Mouse (Mus musculus) liver, embryonic 11.5 days (tissue): Measurements from ENCODE around the gene Zfp689. TPM values are rescaled to one million over a fixed set of nuclear protein-coding genes. Genes with fewer than 3 reads are reported as not detected.
"Not testable (repeated sequence)": the region's sequence is repeated elsewhere in the genome, so short reads cannot be mapped to it uniquely, and the experiment has no call there.

Source experiments
- ATAC-seq: fragments of 200-750 bp; cut with Nextera tagmentation; replicated peaks from 2 replicates; pipeline ENCODE4 v1.8.0; 2017; ENCODE audit warnings: moderate number of reproducible peaks, mild to moderate bottlenecking, moderate TSS enrichment, moderate library complexity; ENCODE audit not compliant: low FRiP score
- DNase-seq: peaks from one replicate; pipeline ENCODE4 v3.0.0-alpha.2; 2017; ENCODE audit warnings: low spot score
- H3K27ac ChIP-seq: fragments of 300-500 bp; sonication (generic); 2 replicates; pipeline ENCODE4 v1.5.1; 2014; ENCODE audit warnings: mild to moderate bottlenecking, low read depth, low read length, control low read depth
- H3K27me3 ChIP-seq: fragments of 300-500 bp; sonication (generic); replicated peaks from 2 replicates; pipeline ENCODE4 v1.6.1; 2014; ENCODE audit warnings: low read length, mixed read lengths; ENCODE audit not compliant: control insufficient read depth, insufficient read depth
- H3K36me3 ChIP-seq: fragments of 300-500 bp; sonication (generic); 2 replicates; pipeline ENCODE4 v1.6.1; 2014; ENCODE audit warnings: mild to moderate bottlenecking, low read length, moderate library complexity, mixed read lengths; ENCODE audit not compliant: control insufficient read depth, insufficient read depth
- H3K4me1 ChIP-seq: fragments of 300-500 bp; sonication (generic); replicated peaks from 2 replicates; pipeline ENCODE4 v1.6.1; 2014; ENCODE audit warnings: low read length, mixed read lengths; ENCODE audit not compliant: control insufficient read depth, insufficient read depth
- H3K4me2 ChIP-seq: fragments of 300-500 bp; sonication (generic); 2 replicates; pipeline ENCODE4 v1.6.1; 2014; ENCODE audit warnings: mild to moderate bottlenecking, control low read depth, moderate library complexity
- H3K4me3 ChIP-seq: fragments of 300-500 bp; sonication (generic); 2 replicates; pipeline ENCODE4 v1.5.1; 2014; ENCODE audit warnings: low read depth, low read length, control low read depth
- H3K9ac ChIP-seq: fragments of 300-500 bp; sonication (generic); 2 replicates; pipeline ENCODE4 v1.6.1; 2014; ENCODE audit warnings: low read depth, low read length, control low read depth
- H3K9me3 ChIP-seq: fragments of 300-500 bp; sonication (generic); 2 replicates; pipeline ENCODE4 v1.6.1; 2016; ENCODE audit warnings: low read length, inconsistent platforms, mixed read lengths; ENCODE audit not compliant: control insufficient read depth
- WGBS: fragments of 180-500 bp; shearing (Covaris S2); extraction: QIAGEN DNeasy Blood & Tissue Kit; methylation state at CpG from one replicate; pipeline ENCODE4 v1.1.7; 2014; 5-methylcytosine and 5-hydroxymethylcytosine counted together
- polyA plus RNA-seq: library from polyadenylated mRNA; unstranded; fragments of >200 nt; fragmentation: Nextera tagmentation; extraction: Ambion mirVana; gene quantifications from 2 replicates; pipeline ENCODE4 v1.2.1, GENCODE M21; 2014

Zfp689 gene
- 4.5 and 5.3 TPM in 2 replicates for polyA plus RNA-seq

GRCm38 (mm10) chr7:127448521-127449300 lies at the start of gene Zfp689:
Gene Zfp689, minus strand, starts transcription at chr7:127449158.
- Histone ChIP-seq H3K36me3 (peaks cover 21% of the 10 kb centered on the region), H3K9me3 (no peaks in the 10 kb centered on the region)

GRCm38 (mm10) chr7:127498407-127498806 lies 49.4 kb upstream of the Zfp689 start:
- DNase-seq, result no peak
- Histone ChIP-seq H3K27me3 (no peaks in the 10 kb centered on the region), H3K9me3 (no peaks in the 10 kb centered on the region), H3K4me2 (no peak overlapping the region), H3K9ac (no peak overlapping the region), H3K4me3 (no peak overlapping the region), H3K36me3 (no peaks in the 10 kb centered on the region), H3K4me1 (no peaks in the 10 kb centered on the region), H3K27ac (no peak overlapping the region)
- ATAC-seq, result no peak
- WGBS, result 42% methylated on average over 3 of the region's 3 CpGs

More at GRCm38 (mm10) chr7:127448521-127449300, at the start of gene Zfp689:
- Histone ChIP-seq H3K27me3 (no peaks in the 10 kb centered on the region), H3K4me1 (peaks cover 11% of the 10 kb centered on the region), H3K4me2 (peak within 1 kb of the TSS; percentile 78), H3K27ac (peak within 1 kb of the TSS; percentile 90), H3K9ac (peak within 1 kb of the TSS; percentile 94), H3K4me3 (peak within 1 kb of the TSS; percentile 85)
- DNase-seq (peak; percentile 87), ATAC-seq (peak; percentile 90)
- WGBS, result under 1% methylated on average over 54 of the region's 54 CpGs

DNA sequence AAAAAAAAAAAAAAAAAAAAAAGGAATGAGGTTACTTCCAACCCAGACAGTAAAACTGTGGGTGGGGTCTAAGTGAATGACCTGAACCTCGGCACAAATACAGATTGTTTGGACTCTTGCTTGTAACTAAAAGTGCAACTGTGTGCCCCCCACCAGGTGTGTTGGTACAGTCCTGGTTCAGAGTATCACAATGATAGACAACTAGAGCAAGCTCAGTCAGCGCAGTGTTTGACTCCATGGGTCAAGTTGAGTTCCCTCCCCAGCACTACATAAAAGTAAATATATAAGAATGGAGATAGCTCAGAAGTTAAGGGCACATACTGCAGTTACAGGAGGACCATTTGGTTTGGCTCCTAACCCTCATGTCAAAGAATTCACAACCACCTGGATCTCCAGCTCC lies 48.4 kb upstream of the Zfp689 start:
- WGBS, result 68% methylated on average over 2 of the region's 2 CpGs
- H3K4me3 ChIP-seq, result no peak overlapping the region
- no peak for DNase-seq
- H3K27ac ChIP-seq, result no peak overlapping the region
- no peaks in the 10 kb centered on the region for H3K4me1 ChIP-seq
- H3K9ac ChIP-seq, result no peak overlapping the region
- no peaks in the 10 kb centered on the region for H3K36me3 ChIP-seq
- H3K9me3 ChIP-seq, result no peaks in the 10 kb centered on the region
- no peak for ATAC-seq
- no peaks in the 10 kb centered on the region for H3K27me3 ChIP-seq
- H3K4me2 ChIP-seq, result no peak overlapping the region

- Histone ChIP-seq H3K27ac (no peak overlapping the region), H3K9ac (no peak overlapping the region), H3K9me3 (no peaks in the 10 kb centered on the region), H3K27me3 (no peaks in the 10 kb centered on the region), H3K4me2 (no peak overlapping the region), H3K4me3 (no peak overlapping the region), H3K4me1 (no peaks in the 10 kb centered on the region), H3K36me3 (peaks cover 20% of the 10 kb centered on the region)
- no peak for ATAC-seq
- no peak for DNase-seq
Measured at GRCm38 (mm10) chr7:127494648-127495047, 45.7 kb upstream of the Zfp689 start.

DNA sequence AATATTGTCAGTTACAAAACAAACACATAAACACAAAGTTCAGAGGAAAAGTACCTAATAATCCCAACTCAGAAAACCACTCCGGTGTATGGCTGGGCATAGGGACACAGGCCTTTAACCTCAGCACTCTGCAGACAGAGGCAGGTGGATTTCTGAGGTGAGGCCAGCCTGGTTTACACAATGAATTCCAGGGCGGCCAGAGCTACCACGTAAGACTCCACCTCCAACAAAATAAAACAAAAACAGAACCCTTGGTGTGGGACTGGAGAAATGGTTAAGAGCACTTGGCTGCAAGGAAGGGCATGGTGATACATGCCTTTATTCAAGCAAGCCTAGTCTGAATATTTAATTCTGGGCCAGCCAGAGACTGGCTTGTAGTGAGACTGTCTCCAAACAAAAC lies 42.9 kb upstream of the Zfp689 start:
- H3K36me3 ChIP-seq, result peaks cover 40% of the 10 kb centered on the region
- no peaks in the 10 kb centered on the region for H3K9me3 ChIP-seq
- no peaks in the 10 kb centered on the region for H3K27me3 ChIP-seq
- H3K4me2 ChIP-seq, result no peak overlapping the region
- H3K27ac ChIP-seq, result no peak overlapping the region
- DNase-seq, result no peak
- no peak overlapping the region for H3K9ac ChIP-seq
- WGBS, result 87% methylated on average over 3 of the region's 3 CpGs
- H3K4me3 ChIP-seq, result no peak overlapping the region
- ATAC-seq, result no peak
- H3K4me1 ChIP-seq, result no peaks in the 10 kb centered on the region

GRCm38 (mm10) chr7:127489982-127490381 lies 41.0 kb upstream of the Zfp689 start:
- Histone ChIP-seq H3K27me3 (no peaks in the 10 kb centered on the region), H3K27ac (no peak overlapping the region), H3K9ac (no peak overlapping the region), H3K4me1 (no peaks in the 10 kb centered on the region), H3K36me3 (peaks cover 55% of the 10 kb centered on the region), H3K4me3 (no peak overlapping the region), H3K9me3 (no peaks in the 10 kb centered on the region), H3K4me2 (no peak overlapping the region)
- DNase-seq (no peak), ATAC-seq (no peak)
- WGBS, result 86% methylated on average over 7 of the region's 7 CpGs

DNA sequence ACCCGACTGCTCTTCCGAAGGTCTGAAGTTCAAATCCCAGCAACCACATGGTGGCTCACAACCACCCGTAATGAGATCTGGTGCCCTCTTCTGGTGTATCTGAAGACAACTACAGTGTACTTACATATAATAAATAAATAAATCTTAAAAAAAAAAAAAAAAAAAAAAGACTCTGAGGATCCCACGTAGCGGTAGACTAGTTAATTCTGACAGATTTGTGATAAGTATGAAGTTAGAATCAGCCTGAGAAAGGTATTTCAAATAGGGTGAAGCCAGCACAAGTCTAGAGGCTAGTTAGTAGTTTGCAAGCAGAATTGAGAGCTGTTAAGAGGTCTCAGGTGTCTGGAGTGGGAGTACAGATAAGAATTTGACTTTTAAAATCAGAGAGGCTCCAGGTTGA lies 39.4 kb upstream of the Zfp689 start:
- ATAC-seq, result not testable (repeated sequence)
- H3K36me3 ChIP-seq, result peaks cover 66% of the 10 kb centered on the region

DNA sequence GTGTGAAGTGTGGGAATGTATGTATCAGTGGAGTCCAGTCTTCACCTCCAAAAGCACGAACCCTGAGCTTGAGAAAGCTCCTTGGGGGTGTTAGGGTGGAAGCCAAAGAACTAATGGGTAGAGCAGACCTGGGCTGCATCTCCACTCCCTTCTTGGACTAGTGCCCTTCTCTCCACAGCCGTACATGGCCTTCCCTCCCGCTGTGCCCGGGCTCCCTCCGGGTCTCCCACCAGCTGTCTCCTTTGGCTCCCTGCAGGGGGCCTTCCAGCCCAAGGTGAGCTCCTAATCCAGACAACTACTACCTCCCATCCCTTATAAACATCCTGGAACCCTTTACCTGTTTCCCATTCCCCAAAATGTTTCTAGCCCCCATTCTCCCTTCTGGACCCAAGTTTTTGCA lies 36.5 kb upstream of the Zfp689 start:
- peaks cover 69% of the 10 kb centered on the region for H3K36me3 ChIP-seq
- DNase-seq (no peak), ATAC-seq (no peak)
- 89% methylated on average over 5 of the region's 5 CpGs for WGBS
- no peak overlapping the region for H3K27ac ChIP-seq
- H3K4me3 ChIP-seq, result no peak overlapping the region
- no peaks in the 10 kb centered on the region for H3K27me3 ChIP-seq
- H3K4me2 ChIP-seq, result no peak overlapping the region
- peaks cover 9% of the 10 kb centered on the region for H3K4me1 ChIP-seq
- no peak overlapping the region for H3K9ac ChIP-seq
- H3K9me3 ChIP-seq, result no peaks in the 10 kb centered on the region

More for the DNA sequence above, 39.4 kb upstream of the Zfp689 start:
- not testable (repeated sequence) for H3K4me3 ChIP-seq, DNase-seq, H3K4me1 ChIP-seq, H3K27me3 ChIP-seq, H3K9me3 ChIP-seq, H3K9ac ChIP-seq, H3K27ac ChIP-seq, H3K4me2 ChIP-seq
- 84% methylated on average over 4 of the region's 5 CpGs for WGBS

- peaks cover 24% of the 10 kb centered on the region for H3K4me1 ChIP-seq
- ATAC-seq, result no peak
- no peaks in the 10 kb centered on the region for H3K27me3 ChIP-seq
- WGBS, result 33% methylated on average over 2 of the region's 2 CpGs
- H3K36me3 ChIP-seq, result peaks cover 39% of the 10 kb centered on the region
- peak overlapping the region; percentile 96 for H3K4me2 ChIP-seq
- DNase-seq, result no peak
- H3K9me3 ChIP-seq, result no peaks in the 10 kb centered on the region
- peak overlapping the region; percentile 93; the same call in 1 of the 2 replicates for H3K27ac ChIP-seq
- peak overlapping the region; percentile 95 for H3K4me3 ChIP-seq
- peak overlapping the region; percentile 93 for H3K9ac ChIP-seq
Measured at GRCm38 (mm10) chr7:127480321-127480720, 31.4 kb upstream of the Zfp689 start.
